Mouse (Mus musculus): ENCODE results near the gene Nudc. TPM values are rescaled to one million over a fixed set of nuclear protein-coding genes. Genes with fewer than 3 reads are reported as not detected.
A peak's percentile ranks its signal among the peaks of the same experiment; 100 is the strongest.
"Not testable (repeated sequence)": the region's sequence is repeated elsewhere in the genome, so short reads cannot be mapped to it uniquely, and the experiment has no call there.

Nudc gene
- polyA plus RNA-seq, 1 experiment from 2014 or later, result 180 TPM

DNA sequence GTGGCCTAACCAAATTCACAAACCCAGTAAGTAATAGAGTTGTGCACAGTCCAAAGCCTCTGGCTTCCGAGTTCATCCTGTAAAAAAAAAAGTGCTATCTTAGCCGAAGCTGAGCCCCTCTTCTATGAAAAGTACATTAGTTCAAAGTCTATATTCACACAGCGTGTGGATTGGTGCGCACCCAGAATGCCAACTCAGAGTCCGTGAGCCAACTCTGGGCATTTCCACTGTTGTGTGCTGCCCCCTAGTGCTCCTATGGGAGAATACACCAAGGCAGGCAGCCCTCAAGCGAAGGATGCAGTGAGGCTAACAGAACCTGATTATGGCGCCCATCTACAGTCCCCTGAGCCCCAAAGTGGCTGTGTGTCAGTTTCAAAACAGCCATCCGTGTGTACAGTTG, 32.8 kb downstream of the Nudc start:
- 13% methylated on average over 8 of the region's 8 CpGs for WGBS
- H3K4me1 ChIP-seq (ENCODE audit: control insufficient read depth, insufficient read depth, low read length), result no peaks in the 10 kb centered on the region
- H3K9me3 ChIP-seq (ENCODE audit: control insufficient read depth, low read length), result no peaks in the 10 kb centered on the region
- H3K36me3 ChIP-seq (ENCODE audit: control insufficient read depth, insufficient read depth, low read length), result no peaks in the 10 kb centered on the region
- no peak; the same call in 1 of the 2 replicates for ATAC-seq (ENCODE audit: low read depth)
- H3K4me3 ChIP-seq (ENCODE audit: low read depth, low read length), result no peak overlapping the region
- H3K27ac ChIP-seq (ENCODE audit: low read depth, low read length), result no peak overlapping the region
- H3K27me3 ChIP-seq (ENCODE audit: control insufficient read depth, insufficient read depth, low read length), result peaks cover 7% of the 10 kb centered on the region
- H3K4me2 ChIP-seq (ENCODE audit: low read depth, low read length), result no peak overlapping the region
- no peak overlapping the region for H3K9ac ChIP-seq (replicated peaks; ENCODE audit: low read depth, low read length)

DNA sequence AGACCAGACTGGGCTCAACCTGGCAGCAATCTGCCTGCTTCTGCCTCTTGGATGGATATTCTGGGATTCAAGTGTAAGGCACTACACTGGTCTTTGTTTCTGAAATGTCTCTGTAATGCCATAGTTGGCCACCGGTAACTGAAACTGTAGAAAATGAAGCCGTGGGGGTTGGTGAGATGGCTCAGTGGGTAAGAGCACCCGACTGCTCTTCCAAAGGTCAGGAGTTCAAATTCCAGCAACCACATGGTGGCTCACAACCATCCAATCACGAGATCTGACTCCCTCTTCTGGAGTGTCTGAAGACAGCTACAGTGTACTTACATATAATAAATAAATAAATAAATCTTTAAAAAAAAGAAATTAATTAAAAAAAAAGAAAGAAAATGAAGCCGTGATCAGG, 33.3 kb downstream of the Nudc start:
- not testable (repeated sequence) for H3K27ac ChIP-seq (ENCODE audit: low read depth, low read length); ATAC-seq (ENCODE audit: low read depth); H3K4me1 ChIP-seq (ENCODE audit: control insufficient read depth, insufficient read depth, low read length); H3K9ac ChIP-seq (replicated peaks; ENCODE audit: low read depth, low read length); H3K4me3 ChIP-seq (ENCODE audit: low read depth, low read length); H3K9me3 ChIP-seq (ENCODE audit: control insufficient read depth, low read length); H3K4me2 ChIP-seq (ENCODE audit: low read depth, low read length); H3K36me3 ChIP-seq (ENCODE audit: control insufficient read depth, insufficient read depth, low read length); H3K27me3 ChIP-seq (ENCODE audit: control insufficient read depth, insufficient read depth, low read length)
- 58% methylated on average over 4 of the region's 5 CpGs for WGBS

DNA sequence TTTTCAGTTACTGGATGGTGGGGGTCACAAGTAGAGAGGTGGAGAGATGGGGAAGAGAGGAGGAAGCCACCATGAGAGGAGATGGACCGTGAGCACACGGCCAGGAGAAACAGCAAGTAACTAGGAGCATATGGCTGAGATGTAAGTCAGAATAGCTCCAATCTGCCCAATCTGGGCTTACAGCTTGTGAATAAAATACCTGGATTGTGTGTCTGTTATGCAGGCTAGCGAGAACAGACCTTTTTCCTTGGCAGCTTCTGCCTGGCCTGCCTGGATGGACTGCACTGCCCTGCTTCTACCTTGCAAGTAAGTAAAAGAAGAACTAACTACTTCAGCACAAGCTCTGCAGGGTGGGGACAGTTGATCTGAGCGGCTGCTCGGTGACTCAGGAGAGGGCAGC, 34.7 kb downstream of the Nudc start:
- Histone ChIP-seq H3K4me3 (ENCODE audit: low read depth, low read length) (no peak overlapping the region), H3K4me1 (ENCODE audit: control insufficient read depth, insufficient read depth, low read length) (no peaks in the 10 kb centered on the region), H3K36me3 (ENCODE audit: control insufficient read depth, insufficient read depth, low read length) (no peaks in the 10 kb centered on the region), H3K27me3 (ENCODE audit: control insufficient read depth, insufficient read depth, low read length) (no peaks in the 10 kb centered on the region), H3K9me3 (ENCODE audit: control insufficient read depth, low read length) (no peaks in the 10 kb centered on the region), H3K4me2 (ENCODE audit: low read depth, low read length) (no peak overlapping the region), H3K27ac (ENCODE audit: low read depth, low read length) (no peak overlapping the region), H3K9ac (replicated peaks; ENCODE audit: low read depth, low read length) (no peak overlapping the region)
- 75% methylated on average over 5 of the region's 5 CpGs for WGBS
- ATAC-seq (ENCODE audit: low read depth), result no peak

DNA sequence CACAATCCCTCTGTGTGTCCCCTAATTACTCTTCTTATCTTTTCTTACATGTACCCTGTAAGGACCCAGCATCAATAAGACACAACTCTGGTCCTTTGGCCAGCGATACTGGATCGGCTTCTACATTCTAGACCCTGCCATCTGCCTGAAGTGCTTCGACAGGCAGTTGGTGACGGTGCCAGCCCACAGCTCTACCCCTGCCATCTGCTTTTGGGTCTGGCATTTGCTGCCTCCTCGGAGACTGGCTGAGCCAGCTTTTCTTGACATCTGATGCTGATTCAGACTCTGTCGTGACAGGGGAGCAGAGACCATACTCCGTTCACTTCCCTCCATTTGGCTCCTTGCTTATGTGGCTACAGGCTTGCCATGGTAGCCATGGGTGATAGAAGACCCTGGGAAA, 36.8 kb downstream of the Nudc start:
- H3K36me3 ChIP-seq (ENCODE audit: control insufficient read depth, insufficient read depth, low read length), result no peaks in the 10 kb centered on the region
- no peak for ATAC-seq (ENCODE audit: low read depth)
- H3K27me3 ChIP-seq (ENCODE audit: control insufficient read depth, insufficient read depth, low read length), result no peaks in the 10 kb centered on the region
- no peak overlapping the region for H3K4me2 ChIP-seq (ENCODE audit: low read depth, low read length)
- no peak overlapping the region for H3K27ac ChIP-seq (ENCODE audit: low read depth, low read length)
- WGBS, result 77% methylated on average over 7 of the region's 7 CpGs
- H3K9ac ChIP-seq (replicated peaks; ENCODE audit: low read depth, low read length), result no peak overlapping the region
- no peaks in the 10 kb centered on the region for H3K4me1 ChIP-seq (ENCODE audit: control insufficient read depth, insufficient read depth, low read length)
- no peaks in the 10 kb centered on the region for H3K9me3 ChIP-seq (ENCODE audit: control insufficient read depth, low read length)
- no peak overlapping the region for H3K4me3 ChIP-seq (ENCODE audit: low read depth, low read length)

DNA sequence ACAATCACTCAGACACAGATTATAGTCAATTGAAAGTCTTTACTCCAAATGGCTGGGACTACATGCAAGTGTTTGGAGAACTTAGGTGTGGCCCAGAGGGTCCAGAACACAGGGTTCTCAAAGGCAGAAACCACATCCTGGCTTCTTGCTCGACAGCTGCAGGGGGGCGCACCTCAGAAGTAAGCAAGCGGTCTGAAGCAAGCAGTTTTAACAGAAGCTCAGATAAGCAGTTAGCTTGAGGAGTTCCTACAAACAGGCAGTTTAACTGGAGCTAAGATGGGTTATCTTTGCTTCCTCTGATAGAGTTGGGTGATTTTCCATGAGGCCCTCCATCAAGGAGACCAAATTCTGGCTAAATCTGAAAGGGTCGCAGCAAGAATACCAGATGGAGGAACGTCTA, 39.2 kb downstream of the Nudc start:
- no peaks in the 10 kb centered on the region for H3K4me1 ChIP-seq (ENCODE audit: control insufficient read depth, insufficient read depth, low read length)
- WGBS, result 83% methylated on average over 5 of the region's 5 CpGs

DNA sequence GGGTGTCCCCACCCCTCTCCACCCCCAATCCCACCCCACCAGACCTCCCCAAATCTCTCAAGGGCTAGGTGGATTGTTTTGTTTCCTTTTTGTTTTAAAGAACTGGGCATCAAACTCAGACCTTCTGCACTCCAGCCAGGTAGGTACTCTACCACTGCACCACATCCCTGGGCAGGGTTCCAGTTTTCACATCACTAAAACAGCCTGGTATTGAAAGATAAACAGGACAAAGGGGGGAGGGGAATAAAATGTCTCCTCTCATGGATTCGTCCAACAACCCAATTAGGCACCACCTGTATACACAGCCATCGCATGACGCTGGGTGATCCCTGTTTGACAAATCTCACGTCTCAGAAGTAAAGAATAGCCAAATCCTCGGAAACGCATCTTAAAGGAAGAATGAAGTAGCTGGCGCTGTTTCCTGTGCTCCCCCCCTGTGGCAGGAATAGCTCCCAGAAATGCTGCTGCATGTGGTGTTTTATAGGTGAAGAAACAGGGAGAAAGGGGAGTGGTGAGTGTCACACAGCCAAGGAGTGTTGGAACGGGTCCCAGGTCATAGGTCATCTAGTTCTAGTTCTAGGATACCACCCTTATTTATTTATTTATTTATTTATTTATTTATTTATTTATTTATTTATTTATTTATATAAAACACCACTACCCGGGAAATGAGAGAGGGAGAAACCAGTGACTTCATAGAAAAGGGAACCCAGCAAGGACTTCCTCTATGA, 40.9 kb downstream of the Nudc start:
- 68% methylated on average over 9 of the region's 9 CpGs for WGBS
- Histone ChIP-seq H3K4me3 (ENCODE audit: low read depth, low read length) (no peak overlapping the region), H3K27me3 (ENCODE audit: control insufficient read depth, insufficient read depth, low read length) (peaks cover 9% of the 10 kb centered on the region), H3K4me2 (ENCODE audit: low read depth, low read length) (no peak overlapping the region), H3K27ac (ENCODE audit: low read depth, low read length) (no peak overlapping the region), H3K4me1 (ENCODE audit: control insufficient read depth, insufficient read depth, low read length) (no peaks in the 10 kb centered on the region), H3K9ac (replicated peaks; ENCODE audit: low read depth, low read length) (no peak overlapping the region), H3K36me3 (ENCODE audit: control insufficient read depth, insufficient read depth, low read length) (no peaks in the 10 kb centered on the region), H3K9me3 (ENCODE audit: control insufficient read depth, low read length) (no peaks in the 10 kb centered on the region)
- no peak for ATAC-seq (ENCODE audit: low read depth)

More for the DNA sequence above, 39.2 kb downstream of the Nudc start:
- H3K36me3 ChIP-seq (ENCODE audit: control insufficient read depth, insufficient read depth, low read length), result no peaks in the 10 kb centered on the region
- H3K27me3 ChIP-seq (ENCODE audit: control insufficient read depth, insufficient read depth, low read length), result 0 out of 2 replicates have a peak, but pooled peaks cover 1% of the 10 kb centered on the region
- H3K4me3 ChIP-seq (ENCODE audit: low read depth, low read length), result no peak overlapping the region
- H3K9me3 ChIP-seq (ENCODE audit: control insufficient read depth, low read length), result no peaks in the 10 kb centered on the region
- H3K9ac ChIP-seq (replicated peaks; ENCODE audit: low read depth, low read length), result no peak overlapping the region
- H3K27ac ChIP-seq (ENCODE audit: low read depth, low read length), result no peak overlapping the region
- no peak for ATAC-seq (ENCODE audit: low read depth)
- no peak overlapping the region for H3K4me2 ChIP-seq (ENCODE audit: low read depth, low read length)

DNA sequence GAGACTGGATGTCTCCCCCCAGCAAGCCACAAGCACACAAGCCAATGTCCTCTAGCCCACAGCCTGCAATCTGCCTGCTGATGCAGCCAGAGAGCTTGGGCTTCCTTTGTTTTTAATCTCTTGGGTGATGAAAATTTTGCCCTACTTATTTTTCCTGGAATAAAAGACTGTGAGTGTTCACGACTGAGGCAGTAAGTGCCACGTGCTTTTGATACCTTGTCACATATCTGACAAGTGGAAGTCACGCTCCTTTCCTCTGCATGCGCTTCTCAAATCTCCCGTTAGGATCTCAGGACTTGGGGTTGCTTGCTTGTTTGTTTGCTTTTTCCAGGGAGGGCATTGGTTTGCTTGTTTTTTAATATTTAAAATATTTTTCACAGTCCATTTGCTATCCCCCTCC, 41.5 kb downstream of the Nudc start:
- Histone ChIP-seq H3K9me3 (ENCODE audit: control insufficient read depth, low read length) (no peaks in the 10 kb centered on the region), H3K4me3 (ENCODE audit: low read depth, low read length) (no peak overlapping the region), H3K27ac (ENCODE audit: low read depth, low read length) (no peak overlapping the region), H3K4me1 (ENCODE audit: control insufficient read depth, insufficient read depth, low read length) (no peaks in the 10 kb centered on the region), H3K9ac (replicated peaks; ENCODE audit: low read depth, low read length) (no peak overlapping the region), H3K27me3 (ENCODE audit: control insufficient read depth, insufficient read depth, low read length) (peaks cover 15% of the 10 kb centered on the region), H3K4me2 (ENCODE audit: low read depth, low read length) (no peak overlapping the region), H3K36me3 (ENCODE audit: control insufficient read depth, insufficient read depth, low read length) (no peaks in the 10 kb centered on the region)
- 66% methylated on average over 5 of the region's 5 CpGs for WGBS
- ATAC-seq (ENCODE audit: low read depth), result no peak

DNA sequence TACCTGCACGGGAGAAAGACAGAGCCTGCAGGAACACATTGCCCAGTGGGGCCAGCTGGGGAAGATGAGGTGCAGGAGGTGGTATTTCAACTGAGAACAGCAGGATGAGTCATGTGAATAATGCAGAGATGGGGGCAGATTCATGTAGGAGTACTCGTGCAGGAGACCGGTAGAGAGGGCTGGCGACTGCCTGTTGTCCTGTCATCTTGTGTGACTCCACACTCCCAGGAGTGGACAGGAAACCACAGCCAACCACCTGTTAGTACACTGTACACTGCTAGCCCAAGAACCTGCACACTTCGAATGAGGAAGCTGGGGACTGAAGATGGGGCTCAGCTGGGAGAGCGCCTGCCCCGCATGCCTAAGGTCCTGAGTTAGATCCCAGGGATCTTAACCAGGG, 44.3 kb downstream of the Nudc start:
- Histone ChIP-seq H3K27ac (ENCODE audit: low read depth, low read length) (no peak overlapping the region), H3K4me1 (ENCODE audit: control insufficient read depth, insufficient read depth, low read length) (peaks cover 5% of the 10 kb centered on the region; the same call in 1 of the 2 replicates), H3K9me3 (ENCODE audit: control insufficient read depth, low read length) (no peaks in the 10 kb centered on the region), H3K9ac (replicated peaks; ENCODE audit: low read depth, low read length) (no peak overlapping the region), H3K4me3 (ENCODE audit: low read depth, low read length) (no peak overlapping the region), H3K36me3 (ENCODE audit: control insufficient read depth, insufficient read depth, low read length) (no peaks in the 10 kb centered on the region), H3K4me2 (ENCODE audit: low read depth, low read length) (no peak overlapping the region), H3K27me3 (ENCODE audit: control insufficient read depth, insufficient read depth, low read length) (peaks cover 35% of the 10 kb centered on the region)
- ATAC-seq (ENCODE audit: low read depth), result no peak
- 64% methylated on average over 7 of the region's 7 CpGs for WGBS

DNA sequence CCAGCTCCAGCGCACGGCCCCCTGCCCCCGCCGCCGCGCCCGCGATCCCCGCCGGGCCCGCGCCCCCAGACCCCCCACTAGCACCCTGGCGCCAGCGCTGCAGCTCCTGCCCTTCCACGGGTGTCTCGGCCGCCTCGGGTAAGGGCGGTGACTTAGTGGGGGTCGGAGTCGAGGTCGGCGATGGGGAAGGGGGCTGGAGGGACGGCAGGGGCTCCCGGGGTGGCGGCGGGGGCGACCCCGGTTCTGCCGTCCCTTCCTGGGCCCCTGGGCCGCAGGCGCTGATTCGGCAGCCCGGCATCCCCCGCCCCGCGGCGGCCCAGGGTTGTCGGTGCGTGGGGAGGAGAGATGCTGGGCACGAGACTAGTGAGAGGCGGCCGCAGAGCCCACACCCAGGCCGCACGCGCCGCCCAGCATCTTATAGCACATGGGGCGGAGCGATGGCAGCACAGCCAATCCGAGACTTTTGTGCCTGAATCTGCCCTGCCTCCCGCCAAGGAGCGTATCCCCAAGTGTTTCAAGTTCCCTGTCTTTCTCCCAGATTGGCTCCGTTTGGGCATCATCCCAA, 47.6 kb downstream of the Nudc start, which contains the start of gene Trnp1:
Trnp1 (minus strand) TSS at position 391 of the 565 bp plus-strand sequence.
- no peaks in the 10 kb centered on the region for H3K9me3 ChIP-seq (ENCODE audit: control insufficient read depth, low read length)
- no peaks in the 10 kb centered on the region for H3K36me3 ChIP-seq (ENCODE audit: control insufficient read depth, insufficient read depth, low read length)
- H3K4me1 ChIP-seq (ENCODE audit: control insufficient read depth, insufficient read depth, low read length), result peaks cover 5% of the 10 kb centered on the region; the same call in 1 of the 2 replicates
- peak within 1 kb of the TSS; percentile 64 for H3K4me3 ChIP-seq (ENCODE audit: low read depth, low read length)
- peak; percentile 90 for ATAC-seq (ENCODE audit: low read depth)
- peak within 1 kb of the TSS; percentile 99 for H3K4me2 ChIP-seq (ENCODE audit: low read depth, low read length)
- H3K9ac ChIP-seq (replicated peaks; ENCODE audit: low read depth, low read length), result peak within 1 kb of the TSS; percentile 68
- peaks cover 48% of the 10 kb centered on the region for H3K27me3 ChIP-seq (ENCODE audit: control insufficient read depth, insufficient read depth, low read length)
- peak within 1 kb of the TSS; percentile 10; the same call in 1 of the 2 replicates for H3K27ac ChIP-seq (ENCODE audit: low read depth, low read length)
- WGBS, result 0% methylated on average over 27 of the region's 53 CpGs

All from neural tube, embryonic 14.5 days (tissue).